ENCODE assay signal across 14 mouse cellular contexts in the genomic region with DNA sequence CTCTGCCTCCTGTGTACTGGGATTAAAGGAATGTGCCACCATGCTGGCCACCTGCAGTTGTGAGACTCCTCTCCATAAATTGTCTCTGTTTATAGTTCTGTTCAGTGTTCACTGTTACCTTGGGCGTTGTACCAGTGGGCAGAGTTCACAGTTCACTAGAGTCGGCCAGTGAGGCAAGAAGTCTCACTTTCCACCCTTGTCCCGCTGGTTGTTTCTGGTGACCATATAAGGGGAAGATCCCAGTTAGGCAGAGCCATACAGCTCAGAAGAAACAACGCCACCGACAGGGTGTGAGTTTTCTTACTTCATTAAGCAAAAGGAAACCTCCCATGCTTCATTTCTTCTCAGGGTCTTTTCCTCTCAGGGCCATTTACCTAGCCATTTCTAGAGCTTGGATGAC. TPM values are rescaled to one million over a fixed set of nuclear protein-coding genes. Genes with fewer than 3 reads are reported as not detected.
DNase-seq lines count a peak whose midpoint lies in the region.
"Had no signal": no experiment of that assay in that cellular context is flagged by ENCODE, and none has a peak within 500 bp of the region (broad histone marks: within the 10 kb centered on the region; RNA-seq: fewer than 3 reads in every experiment).

No protein-coding gene starts in this region.

- DNase-seq in heart, embryonic 10.5 days (ENCODE audit: low spot score) = peak; percentile 66
- DNase-seq in heart, adult 18-20 months = no peak
- DNase-seq in A20 (ENCODE audit: low read depth, low spot score) = peak; percentile 45
- DNase-seq in kidney, adult 18-20 months = peak; percentile 28
- peak; percentile 41 to 74 for DNase-seq in kidney, postnatal 25 days
- DNase-seq in thymus, postnatal 0 days (ENCODE audit: low spot score) = no peak
- no peak for DNase-seq in retina, postnatal 1 day
- DNase-seq in cerebellum, adult 11-12 months = no peak
- DNase-seq: cerebellum, postnatal 10 days; forebrain, postnatal 0 days; gastrocnemius, postnatal 25 days had no signal

- H3K4me3 ChIP-seq in heart, embryonic 10.5 days = no peak overlapping the region
- H3K4me3 ChIP-seq: erythroblast, embryonic 14.5 days; left cerebral cortex, adult 2 months; limb, embryonic 12.5 days had no signal

- H3K27ac ChIP-seq in heart, embryonic 10.5 days = no peak overlapping the region
- H3K27ac ChIP-seq: left cerebral cortex, adult 2 months; limb, embryonic 12.5 days had no signal

- WGBS in heart, embryonic 10.5 days = 72% methylated on average over 5 of the region's 5 CpGs

- H3K9me3 ChIP-seq in heart, embryonic 10.5 days = no peaks in the 10 kb centered on the region
- H3K9me3 ChIP-seq: limb, embryonic 12.5 days had no signal

- no peaks in the 10 kb centered on the region for H3K36me3 ChIP-seq in heart, embryonic 10.5 days
- H3K36me3 ChIP-seq: limb, embryonic 12.5 days had no signal

- peaks cover 3% of the 10 kb centered on the region; the same call in 1 of the 2 replicates for H3K27me3 ChIP-seq in heart, embryonic 10.5 days (ENCODE audit: insufficient read depth, poor library complexity, severe bottlenecking)
- H3K27me3 ChIP-seq: limb, embryonic 12.5 days had no signal

- H3K4me1 ChIP-seq in heart, embryonic 10.5 days = no peaks in the 10 kb centered on the region
- H3K4me1 ChIP-seq: limb, embryonic 12.5 days had no signal

RNA-seq across cellular contexts. Expression of a gene that starts 8.0 kb away (rescaled TPM):
- polyA plus RNA-seq in heart, embryonic 10.5 days (2016; fragmentation: Nextera tagmentation; extraction: Ambion mirVana) = 11.5 and 13.2 TPM in 2 replicates
- 10 to 100 TPM; 10.0 to 12.3 TPM for total RNA-seq in heart, adult 18-20 months (2021)
- polyA plus RNA-seq in thymus, postnatal 0 days (2015; fragmentation: Nextera tagmentation; extraction: Ambion mirVana) = 21.3 and 27.5 TPM in 2 replicates

RNA-seq across cellular contexts. Expression of a gene that starts 53.1 kb away (rescaled TPM):
- 37.1 and 45.0 TPM in 2 replicates for polyA plus RNA-seq in heart, embryonic 10.5 days (2016; fragmentation: Nextera tagmentation; extraction: Ambion mirVana)
- 10 to 100 TPM; 10.1 to 12.3 TPM for total RNA-seq in heart, adult 18-20 months (2021)
- 41.8 and 45.6 TPM in 2 replicates for polyA plus RNA-seq in thymus, postnatal 0 days (2015; fragmentation: Nextera tagmentation; extraction: Ambion mirVana)

Comparison
In these comparisons a context has a peak if more than half of its experiments do, and no peak if none do; other contexts are left out.
1. DNase-seq: peak in heart, embryonic 10.5 days (single experiment), A20 (single experiment), kidney, adult 18-20 months (single experiment) and kidney, postnatal 25 days (2 of 2); none in heart, adult 18-20 months (0 of 2), thymus, postnatal 0 days (single experiment), retina, postnatal 1 day (single experiment) and cerebellum, adult 11-12 months (single experiment).